Mouse (Mus musculus) v-Abl transformed pro-B cells (cell line): ENCODE measurements at regions not wholly inside any gene's neighbourhood (a gene's known extent, or its start where the extent isn't known, plus 50 kb on each side); places are given as distances from the start of the nearest gene placed in this dataset.

Experiments
- in situ Hi-C, 2 experiments: fragments of 400-800 bp; cut with MboI; formaldehyde crosslinking; loops; one replicate each; pipeline ENCODE4 v1.15.1; 2025; ENCODE audit not compliant: unreplicated experiment in 2 of 2

DNA sequence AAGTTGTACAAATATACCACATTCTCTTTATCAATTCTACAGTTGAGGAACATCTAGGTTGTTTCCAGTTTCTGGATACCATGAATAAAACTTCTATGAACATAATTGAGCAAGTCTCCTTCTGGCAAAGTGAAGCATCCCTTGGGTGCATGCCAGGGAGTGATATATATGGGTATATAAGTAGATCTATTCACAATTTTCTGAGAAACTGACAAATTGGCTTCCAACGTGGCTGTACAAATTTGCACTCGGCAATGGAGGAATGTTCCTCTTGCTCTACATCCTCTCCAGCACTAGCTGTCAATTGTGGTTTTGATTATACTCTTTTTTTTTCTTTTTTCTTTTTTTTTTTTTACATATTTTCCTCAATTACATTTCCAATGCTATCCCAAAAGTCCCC lies 576.7 kb downstream of the 9430069I07Rik start:
- in situ Hi-C loops, result no loop called here

DNA sequence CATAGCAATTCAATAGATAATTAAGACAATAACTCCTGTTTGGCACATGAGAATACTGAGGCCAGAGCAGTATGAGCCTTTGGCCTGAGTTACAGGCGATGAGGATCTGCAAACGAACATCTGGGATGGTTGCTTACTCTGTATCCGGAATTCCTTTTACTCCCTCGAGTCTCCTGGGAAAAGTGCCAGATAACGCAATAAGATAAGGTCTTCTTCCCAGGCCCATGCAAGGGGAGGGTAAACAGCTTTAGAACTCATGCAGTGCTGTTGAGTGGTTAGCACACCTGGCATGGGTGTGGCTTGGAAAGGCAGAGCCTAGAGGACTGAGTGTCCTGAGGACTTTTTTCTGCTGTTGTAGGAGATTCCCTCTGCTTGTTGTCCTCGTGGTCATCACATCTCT lies 598.2 kb downstream of the 9430069I07Rik start:
- in situ Hi-C loops, result no loop called here

DNA sequence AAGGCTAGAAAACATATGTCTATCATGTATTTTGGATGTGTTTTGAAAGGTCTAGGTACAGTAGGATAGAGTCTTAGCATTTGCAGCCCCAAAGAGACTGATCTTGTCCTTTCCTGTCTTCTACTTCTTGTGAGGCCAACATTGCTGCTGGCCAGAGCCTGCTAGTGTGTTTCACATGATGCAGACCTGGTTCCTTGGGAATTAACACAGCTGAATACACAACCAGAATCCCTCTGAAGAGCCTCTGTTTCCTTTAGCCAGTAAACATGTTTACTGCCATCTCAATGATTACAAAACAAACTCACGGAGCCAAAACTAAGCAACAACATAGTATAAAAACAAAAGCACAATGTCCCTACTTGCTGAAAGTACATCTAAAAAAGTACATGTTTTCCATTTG lies 598.9 kb downstream of the 9430069I07Rik start:
- in situ Hi-C loops, result no loop called here
